Mouse (Mus musculus): ENCODE measurements around the gene Rsad1. TPM values are rescaled to one million over a fixed set of nuclear protein-coding genes. Genes with fewer than 3 reads are reported as not detected.
A peak's percentile ranks its signal among the peaks of the same experiment; 100 is the strongest.

The Rsad1 gene
- polyA plus RNA-seq, 1 experiment from 2014 or later = 3.0 TPM

- H3K27ac ChIP-seq = no peak overlapping the region
- H3K4me1 ChIP-seq = peaks cover 18% of the 10 kb centered on the region
- H3K4me2 ChIP-seq = no peak overlapping the region
- peaks cover 37% of the 10 kb centered on the region for H3K27me3 ChIP-seq
- H3K4me3 ChIP-seq (replicated peaks) = no peak overlapping the region
- WGBS = 90% methylated on average over 7 of the region's 7 CpGs
- H3K36me3 ChIP-seq (replicated peaks) = no peaks in the 10 kb centered on the region
- H3K9ac ChIP-seq = no peak overlapping the region
- H3K9me3 ChIP-seq = no peaks in the 10 kb centered on the region
- no peak for ATAC-seq (ENCODE audit: low FRiP score)
Measured at GRCm38 (mm10) chr11:94567326-94567725, 18.3 kb upstream of the Rsad1 start.

GRCm38 (mm10) chr11:94566534-94566933, 17.5 kb upstream of the Rsad1 start:
- Histone ChIP-seq H3K4me3 (replicated peaks) (no peak overlapping the region), H3K4me2 (no peak overlapping the region), H3K9ac (no peak overlapping the region), H3K36me3 (replicated peaks) (no peaks in the 10 kb centered on the region), H3K27me3 (peaks cover 37% of the 10 kb centered on the region), H3K9me3 (no peaks in the 10 kb centered on the region), H3K27ac (no peak overlapping the region), H3K4me1 (peaks cover 18% of the 10 kb centered on the region)
- 82% methylated on average over 6 of the region's 6 CpGs for WGBS
- no peak for ATAC-seq (ENCODE audit: low FRiP score)

GRCm38 (mm10) chr11:94565151-94565479, 16.1 kb upstream of the Rsad1 start:
- H3K36me3 ChIP-seq (replicated peaks) = no peaks in the 10 kb centered on the region
- WGBS = 11% methylated on average over 16 of the region's 16 CpGs
- H3K4me3 ChIP-seq (replicated peaks) = peak overlapping the region; percentile 25
- peak overlapping the region; percentile 18; the same call in 1 of the 2 replicates for H3K9ac ChIP-seq
- peaks cover 37% of the 10 kb centered on the region for H3K27me3 ChIP-seq
- ATAC-seq (ENCODE audit: low FRiP score) = no peak
- peaks cover 18% of the 10 kb centered on the region for H3K4me1 ChIP-seq
- H3K4me2 ChIP-seq = peak overlapping the region; percentile 51
- no peaks in the 10 kb centered on the region for H3K9me3 ChIP-seq
- no peak overlapping the region for H3K27ac ChIP-seq

- Histone ChIP-seq H3K9ac (peak within 1 kb of the TSS; percentile 18), H3K9me3 (no peaks in the 10 kb centered on the region), H3K4me2 (peak within 1 kb of the TSS; percentile 51), H3K36me3 (replicated peaks) (no peaks in the 10 kb centered on the region), H3K4me1 (peaks cover 18% of the 10 kb centered on the region), H3K4me3 (replicated peaks) (peak within 1 kb of the TSS; percentile 25), H3K27ac (no peak within 1 kb of the TSS), H3K27me3 (peaks cover 37% of the 10 kb centered on the region)
- ATAC-seq (ENCODE audit: low FRiP score) = no peak
- WGBS = 2% methylated on average over 35 of the region's 35 CpGs
Measured at GRCm38 (mm10) chr11:94564437-94565150, 15.5 kb upstream of the Rsad1 start, which contains the start of gene Chad. Gene Chad (plus strand): TSS chr11:94565047.

- Histone ChIP-seq H3K4me3 (replicated peaks) (no peak overlapping the region), H3K4me2 (peak overlapping the region; percentile 51), H3K36me3 (replicated peaks) (no peaks in the 10 kb centered on the region), H3K9me3 (no peaks in the 10 kb centered on the region), H3K27me3 (peaks cover 37% of the 10 kb centered on the region), H3K4me1 (peaks cover 18% of the 10 kb centered on the region), H3K27ac (no peak overlapping the region), H3K9ac (no peak overlapping the region)
- WGBS = 51% methylated on average over 5 of the region's 5 CpGs
- ATAC-seq (ENCODE audit: low FRiP score) = peak; percentile 46; the same call in 1 of the 2 replicates
Measured at GRCm38 (mm10) chr11:94563821-94564220, 14.8 kb upstream of the Rsad1 start.

GRCm38 (mm10) chr11:94563383-94563782, 14.3 kb upstream of the Rsad1 start:
- Histone ChIP-seq H3K4me3 (replicated peaks) (no peak overlapping the region), H3K9me3 (no peaks in the 10 kb centered on the region), H3K27me3 (peaks cover 37% of the 10 kb centered on the region), H3K9ac (no peak overlapping the region), H3K36me3 (replicated peaks) (no peaks in the 10 kb centered on the region), H3K4me2 (no peak overlapping the region), H3K27ac (no peak overlapping the region), H3K4me1 (peaks cover 18% of the 10 kb centered on the region)
- WGBS = 97% methylated on average over 5 of the region's 5 CpGs
- ATAC-seq (ENCODE audit: low FRiP score) = no peak

GRCm38 (mm10) chr11:94558226-94558625, 9.2 kb upstream of the Rsad1 start:
- Histone ChIP-seq H3K27ac (no peak overlapping the region), H3K4me2 (no peak overlapping the region)

GRCm38 (mm10) chr11:94550442-94550744, 1.3 kb upstream of the Rsad1 start:
- no peak overlapping the region for H3K4me2 ChIP-seq
- no peak overlapping the region for H3K4me3 ChIP-seq (replicated peaks)
- H3K4me1 ChIP-seq = peaks cover 7% of the 10 kb centered on the region
- no peak overlapping the region for H3K27ac ChIP-seq
- 0 out of 2 replicates have a peak, but pooled peaks cover 4% of the 10 kb centered on the region for H3K27me3 ChIP-seq
- 91% methylated on average over 5 of the region's 5 CpGs for WGBS
- no peak for ATAC-seq (ENCODE audit: low FRiP score)
- H3K36me3 ChIP-seq (replicated peaks) = no peaks in the 10 kb centered on the region
- H3K9me3 ChIP-seq = no peaks in the 10 kb centered on the region
- no peak overlapping the region for H3K9ac ChIP-seq

More at GRCm38 (mm10) chr11:94558226-94558625, 9.2 kb upstream of the Rsad1 start:
- Histone ChIP-seq H3K36me3 (replicated peaks) (no peaks in the 10 kb centered on the region; the same call in 1 of the 2 replicates), H3K27me3 (0 out of 2 replicates have a peak, but pooled peaks cover 3% of the 10 kb centered on the region), H3K9me3 (no peaks in the 10 kb centered on the region), H3K9ac (no peak overlapping the region), H3K4me3 (replicated peaks) (no peak overlapping the region), H3K4me1 (no peaks in the 10 kb centered on the region)
- ATAC-seq (ENCODE audit: low FRiP score) = no peak
- 88% methylated on average over 3 of the region's 3 CpGs for WGBS

GRCm38 (mm10) chr11:94549691-94550441, 811 bp upstream of the Rsad1 start:
- Histone ChIP-seq H3K4me2 (no peak overlapping the region), H3K27ac (no peak overlapping the region), H3K9ac (no peak overlapping the region), H3K4me3 (replicated peaks) (no peak overlapping the region), H3K27me3 (0 out of 2 replicates have a peak, but pooled peaks cover 4% of the 10 kb centered on the region), H3K4me1 (peaks cover 7% of the 10 kb centered on the region), H3K36me3 (replicated peaks) (no peaks in the 10 kb centered on the region), H3K9me3 (no peaks in the 10 kb centered on the region)
- WGBS = 81% methylated on average over 10 of the region's 10 CpGs
- ATAC-seq (ENCODE audit: low FRiP score) = no peak

GRCm38 (mm10) chr11:94548041-94548784, 842 bp downstream of the Rsad1 start:
- Histone ChIP-seq H3K27ac (no peak overlapping the region), H3K27me3 (0 out of 2 replicates have a peak, but pooled peaks cover 4% of the 10 kb centered on the region), H3K4me1 (peaks cover 14% of the 10 kb centered on the region), H3K4me3 (replicated peaks) (peak overlapping the region; percentile 67), H3K36me3 (replicated peaks) (no peaks in the 10 kb centered on the region), H3K4me2 (peak overlapping the region; percentile 89), H3K9me3 (no peaks in the 10 kb centered on the region), H3K9ac (peak overlapping the region; percentile 74)
- peak; percentile 37 for ATAC-seq (ENCODE audit: low FRiP score)
- 16% methylated on average over 24 of the region's 24 CpGs for WGBS

GRCm38 (mm10) chr11:94547271-94547670, 1.8 kb downstream of the Rsad1 start:
- Histone ChIP-seq H3K27me3 (0 out of 2 replicates have a peak, but pooled peaks cover 4% of the 10 kb centered on the region), H3K4me3 (replicated peaks) (no peak overlapping the region), H3K36me3 (replicated peaks) (no peaks in the 10 kb centered on the region), H3K9ac (no peak overlapping the region), H3K9me3 (no peaks in the 10 kb centered on the region), H3K27ac (no peak overlapping the region), H3K4me2 (no peak overlapping the region), H3K4me1 (peaks cover 14% of the 10 kb centered on the region)
- no peak for ATAC-seq (ENCODE audit: low FRiP score)
- 95% methylated on average over 6 of the region's 6 CpGs for WGBS

- H3K4me1 ChIP-seq = peaks cover 14% of the 10 kb centered on the region
- 0 out of 2 replicates have a peak, but pooled peaks cover 4% of the 10 kb centered on the region for H3K27me3 ChIP-seq
- ATAC-seq (ENCODE audit: low FRiP score) = no peak
- H3K9ac ChIP-seq = no peak overlapping the region
- H3K36me3 ChIP-seq (replicated peaks) = 0 out of 2 replicates have a peak, but pooled peaks cover 4% of the 10 kb centered on the region
- H3K9me3 ChIP-seq = no peaks in the 10 kb centered on the region
- WGBS = 95% methylated on average over 5 of the region's 5 CpGs
- no peak overlapping the region for H3K4me2 ChIP-seq
- H3K27ac ChIP-seq = no peak overlapping the region
- no peak overlapping the region for H3K4me3 ChIP-seq (replicated peaks)
Measured at GRCm38 (mm10) chr11:94546381-94546780, 2.7 kb downstream of the Rsad1 start.
